Mouse (Mus musculus): ENCODE measurements around the gene Olfml2b. TPM values are rescaled to one million over a fixed set of nuclear protein-coding genes. Genes with fewer than 3 reads are reported as not detected.

Olfml2b gene
- polyA plus RNA-seq, 1 experiment from 2014 or later, result 4.5 TPM

DNA sequence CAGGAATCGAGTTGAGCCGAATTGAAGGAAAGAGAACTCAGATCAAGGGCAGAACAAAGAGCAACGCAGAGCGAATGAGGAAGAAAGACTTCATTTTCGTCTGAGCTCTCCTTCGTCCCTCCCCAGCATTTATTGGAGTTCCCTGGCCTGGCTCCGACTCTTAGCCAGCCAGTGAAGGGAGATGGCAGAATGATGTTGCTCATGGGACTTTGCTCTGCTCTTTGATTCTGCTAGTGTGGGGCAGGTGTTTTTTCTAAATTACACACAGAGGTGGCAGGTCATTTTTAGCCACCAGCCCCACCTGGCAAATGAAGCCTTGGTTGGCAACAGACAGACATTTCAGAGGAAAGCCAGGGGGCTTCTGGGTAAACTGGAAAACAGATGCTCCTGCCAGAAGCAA lies 5.4 kb upstream of the Olfml2b start:
- no peaks in the 10 kb centered on the region for H3K36me3 ChIP-seq (ENCODE audit: control insufficient read depth, insufficient read depth, low read length)
- DNase-seq (ENCODE audit: low spot score), result no peak
- H3K4me2 ChIP-seq (replicated peaks; ENCODE audit: low read depth, low read length), result no peak overlapping the region
- H3K27me3 ChIP-seq (ENCODE audit: control insufficient read depth, insufficient read depth, low read length), result no peaks in the 10 kb centered on the region
- no peak for ATAC-seq (ENCODE audit: low FRiP score)
- H3K9me3 ChIP-seq (ENCODE audit: control insufficient read depth, low read length), result no peaks in the 10 kb centered on the region
- H3K27ac ChIP-seq (ENCODE audit: low read depth, low read length), result no peak overlapping the region
- H3K4me3 ChIP-seq (ENCODE audit: low read depth, low read length), result no peak overlapping the region
- H3K4me1 ChIP-seq (replicated peaks; ENCODE audit: control insufficient read depth, insufficient read depth, low read length), result no peaks in the 10 kb centered on the region
- 86% methylated on average over 7 of the region's 7 CpGs for WGBS
- H3K9ac ChIP-seq (ENCODE audit: low read depth, low read length), result no peak overlapping the region

DNA sequence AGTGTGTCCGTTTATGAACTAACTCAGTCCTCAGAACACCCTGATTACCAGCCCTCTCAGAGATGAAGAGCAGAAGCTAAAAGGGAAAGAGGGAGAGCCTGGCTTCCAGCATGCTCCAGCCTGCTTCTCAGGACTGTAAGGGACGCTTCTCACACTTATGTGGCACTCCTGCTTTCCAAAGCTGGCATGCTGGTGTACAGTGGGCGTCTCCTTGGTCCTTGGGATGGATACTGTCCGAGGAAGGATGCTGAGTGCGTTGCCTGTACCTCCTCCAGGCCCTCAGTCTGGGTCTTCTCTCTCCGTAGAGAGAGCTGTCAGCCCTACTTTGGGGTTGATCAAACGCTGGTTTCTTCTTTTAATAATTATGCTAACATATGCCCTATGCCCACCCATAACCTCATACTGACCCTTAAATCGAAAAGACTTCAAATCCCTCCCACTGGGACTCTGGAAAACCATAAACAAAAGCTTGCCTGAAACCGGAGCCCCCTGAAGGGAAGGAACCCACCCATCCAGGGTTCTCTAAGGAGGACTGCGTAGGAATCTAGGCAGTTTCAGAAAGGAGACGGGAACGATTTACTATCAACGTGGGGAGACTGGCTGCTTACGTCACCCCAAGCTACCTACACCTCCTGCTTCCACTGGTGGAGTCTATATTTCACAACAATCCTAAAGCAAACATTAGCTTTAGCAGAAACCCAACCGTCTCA lies 1.7 kb downstream of the Olfml2b start:
- Histone ChIP-seq H3K9ac (ENCODE audit: low read depth, low read length) (no peak overlapping the region), H3K4me3 (ENCODE audit: low read depth, low read length) (no peak overlapping the region), H3K9me3 (ENCODE audit: control insufficient read depth, low read length) (no peaks in the 10 kb centered on the region), H3K27me3 (ENCODE audit: control insufficient read depth, insufficient read depth, low read length) (no peaks in the 10 kb centered on the region; the same call in 1 of the 2 replicates), H3K4me1 (replicated peaks; ENCODE audit: control insufficient read depth, insufficient read depth, low read length) (no peaks in the 10 kb centered on the region), H3K4me2 (replicated peaks; ENCODE audit: low read depth, low read length) (0 out of 2 replicates have a peak overlapping the region, but pooled peaks have one; percentile 13), H3K36me3 (ENCODE audit: control insufficient read depth, insufficient read depth, low read length) (no peaks in the 10 kb centered on the region), H3K27ac (ENCODE audit: low read depth, low read length) (no peak overlapping the region)
- WGBS, result 59% methylated on average over 15 of the region's 15 CpGs
- ATAC-seq (ENCODE audit: low FRiP score) (no peak), DNase-seq (ENCODE audit: low spot score) (no peak)

DNA sequence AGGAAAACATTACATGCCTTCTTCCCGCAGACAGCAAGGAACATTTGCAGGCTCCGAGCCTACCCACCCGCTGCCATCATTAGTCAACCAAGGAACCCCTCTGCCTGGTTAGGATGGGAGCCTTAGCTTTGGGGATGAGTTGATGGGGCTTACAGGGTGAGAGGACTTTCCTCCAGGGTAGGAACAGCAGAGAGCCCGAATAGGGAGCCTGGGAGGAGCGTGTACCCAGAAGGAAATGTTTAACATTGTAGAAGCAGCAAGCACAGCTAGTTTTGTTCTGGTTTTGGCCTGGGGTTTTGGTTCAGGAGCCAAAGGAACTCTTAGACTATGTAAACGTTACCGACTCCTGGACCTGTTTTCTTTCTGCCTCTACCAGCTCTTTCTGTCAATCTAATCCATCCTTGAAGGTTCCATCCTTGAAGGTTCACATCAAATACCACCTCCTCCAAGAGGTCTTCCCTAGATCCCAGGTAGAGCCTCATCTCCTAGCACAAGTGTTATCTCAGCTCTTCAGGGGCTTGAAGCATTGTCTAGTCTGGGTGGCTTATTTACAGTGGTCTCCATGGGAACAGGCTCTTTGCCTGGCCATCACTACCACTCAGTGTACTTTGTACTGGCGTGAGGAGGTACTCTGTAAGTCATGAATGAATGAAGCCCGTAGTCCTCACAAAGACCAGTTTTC lies 2.4 kb downstream of the Olfml2b start:
- no peak for DNase-seq (ENCODE audit: low spot score)
- Histone ChIP-seq H3K9me3 (ENCODE audit: control insufficient read depth, low read length) (no peaks in the 10 kb centered on the region), H3K36me3 (ENCODE audit: control insufficient read depth, insufficient read depth, low read length) (no peaks in the 10 kb centered on the region), H3K27ac (ENCODE audit: low read depth, low read length) (no peak overlapping the region), H3K4me2 (replicated peaks; ENCODE audit: low read depth, low read length) (0 out of 2 replicates have a peak overlapping the region, but pooled peaks have one; percentile 13), H3K4me1 (replicated peaks; ENCODE audit: control insufficient read depth, insufficient read depth, low read length) (no peaks in the 10 kb centered on the region), H3K27me3 (ENCODE audit: control insufficient read depth, insufficient read depth, low read length) (no peaks in the 10 kb centered on the region; the same call in 1 of the 2 replicates), H3K9ac (ENCODE audit: low read depth, low read length) (no peak overlapping the region), H3K4me3 (ENCODE audit: low read depth, low read length) (no peak overlapping the region)
- WGBS, result 80% methylated on average over 9 of the region's 9 CpGs
- ATAC-seq (ENCODE audit: low FRiP score), result no peak

DNA sequence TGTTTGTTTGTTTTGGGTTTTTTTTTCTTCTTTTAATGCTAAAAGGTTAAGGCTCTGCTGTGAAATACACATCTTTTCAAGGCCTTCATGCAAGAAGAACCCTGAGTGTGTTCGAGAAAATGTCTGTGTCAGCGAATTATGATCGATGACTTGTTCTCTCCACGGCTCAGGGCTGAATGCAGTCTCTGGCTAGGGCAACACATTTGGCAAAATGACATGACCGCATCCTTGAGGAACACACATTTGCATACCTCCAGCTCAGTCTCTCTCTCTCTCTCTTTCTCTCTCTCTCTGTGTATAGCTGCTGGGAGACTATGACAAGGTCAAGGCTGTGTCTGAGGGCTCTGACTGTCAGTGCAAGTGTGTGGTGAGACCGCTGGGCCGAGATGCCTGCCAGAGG lies 3.0 kb downstream of the Olfml2b start:
- no peaks in the 10 kb centered on the region; the same call in 1 of the 2 replicates for H3K27me3 ChIP-seq (ENCODE audit: control insufficient read depth, insufficient read depth, low read length)
- no peak overlapping the region for H3K27ac ChIP-seq (ENCODE audit: low read depth, low read length)
- no peak for ATAC-seq (ENCODE audit: low FRiP score)
- H3K4me2 ChIP-seq (replicated peaks; ENCODE audit: low read depth, low read length), result no peak overlapping the region
- no peaks in the 10 kb centered on the region for H3K36me3 ChIP-seq (ENCODE audit: control insufficient read depth, insufficient read depth, low read length)
- no peaks in the 10 kb centered on the region for H3K4me1 ChIP-seq (replicated peaks; ENCODE audit: control insufficient read depth, insufficient read depth, low read length)
- no peak overlapping the region for H3K9ac ChIP-seq (ENCODE audit: low read depth, low read length)
- H3K4me3 ChIP-seq (ENCODE audit: low read depth, low read length), result no peak overlapping the region
- DNase-seq (ENCODE audit: low spot score), result no peak
- WGBS, result 89% methylated on average over 7 of the region's 7 CpGs
- H3K9me3 ChIP-seq (ENCODE audit: control insufficient read depth, low read length), result no peaks in the 10 kb centered on the region

DNA sequence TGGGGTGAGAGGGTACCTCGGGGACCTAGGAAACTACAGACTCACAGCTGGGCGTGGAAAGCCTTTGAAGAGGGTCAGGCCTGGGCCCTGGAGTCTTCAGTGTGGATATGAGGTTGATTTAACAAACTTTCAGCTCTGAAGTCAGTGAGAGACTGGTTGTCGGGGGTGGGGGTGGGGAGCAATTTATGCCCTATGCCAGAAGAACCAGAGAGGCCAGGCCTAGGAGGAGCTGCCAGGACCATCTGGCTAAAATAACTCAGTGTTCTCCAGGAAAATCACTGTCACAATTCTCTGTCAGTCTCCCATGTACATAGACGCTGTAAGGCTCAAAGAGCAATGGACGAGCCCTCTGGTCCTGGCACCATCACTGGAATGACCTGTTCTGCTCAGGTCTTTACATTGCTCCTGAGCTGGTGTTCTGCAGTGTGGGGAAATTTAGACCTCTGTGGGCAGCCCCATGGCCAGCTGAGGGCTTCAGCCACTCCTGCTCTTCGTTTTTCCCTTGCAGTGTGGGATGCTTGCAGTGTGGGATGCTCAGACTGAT lies 3.7 kb downstream of the Olfml2b start:
- no peak overlapping the region for H3K4me3 ChIP-seq (ENCODE audit: low read depth, low read length)
- no peaks in the 10 kb centered on the region for H3K9me3 ChIP-seq (ENCODE audit: control insufficient read depth, low read length)
- no peak overlapping the region for H3K9ac ChIP-seq (ENCODE audit: low read depth, low read length)
- DNase-seq (ENCODE audit: low spot score) (no peak), ATAC-seq (ENCODE audit: low FRiP score) (no peak)
- H3K27me3 ChIP-seq (ENCODE audit: control insufficient read depth, insufficient read depth, low read length), result no peaks in the 10 kb centered on the region; the same call in 1 of the 2 replicates
- no peaks in the 10 kb centered on the region for H3K36me3 ChIP-seq (ENCODE audit: control insufficient read depth, insufficient read depth, low read length)
- WGBS, result 86% methylated on average over 6 of the region's 6 CpGs
- H3K27ac ChIP-seq (ENCODE audit: low read depth, low read length), result no peak overlapping the region
- H3K4me2 ChIP-seq (replicated peaks; ENCODE audit: low read depth, low read length), result no peak overlapping the region
- H3K4me1 ChIP-seq (replicated peaks; ENCODE audit: control insufficient read depth, insufficient read depth, low read length), result no peaks in the 10 kb centered on the region

DNA sequence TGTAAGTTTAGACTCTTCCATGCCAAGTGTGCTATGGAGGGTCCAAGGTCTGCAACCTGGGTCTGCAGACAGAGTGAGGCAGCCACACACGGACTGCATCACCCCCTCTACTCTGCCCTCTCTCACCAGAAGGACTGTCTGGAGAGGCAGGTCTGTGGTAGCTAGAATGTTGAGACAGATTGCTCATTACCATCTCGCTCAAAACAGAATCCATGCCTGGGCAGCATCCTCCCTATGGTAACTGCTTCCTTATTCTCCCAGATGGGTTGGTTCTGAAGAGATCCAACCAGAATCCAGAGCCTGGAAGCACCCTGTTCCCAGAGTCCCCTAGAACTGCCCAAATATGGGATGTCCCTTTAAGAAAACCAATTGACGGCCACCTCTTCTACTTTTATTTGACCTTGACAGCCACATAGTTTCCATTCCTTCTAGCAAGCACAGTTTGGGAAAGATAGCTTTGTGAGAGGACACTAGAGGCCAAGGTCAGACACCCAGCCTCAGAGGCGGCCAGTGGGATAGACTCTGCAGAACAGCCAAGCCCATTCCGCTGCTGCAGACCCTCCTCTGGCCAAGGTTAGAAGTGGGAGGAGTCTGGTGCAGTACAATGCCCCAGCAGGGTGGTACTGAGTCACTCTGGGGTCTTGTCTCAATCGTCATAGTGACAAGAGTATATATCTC lies 6.9 kb downstream of the Olfml2b start:
- no peaks in the 10 kb centered on the region for H3K36me3 ChIP-seq (ENCODE audit: control insufficient read depth, insufficient read depth, low read length)
- no peak overlapping the region for H3K4me2 ChIP-seq (replicated peaks; ENCODE audit: low read depth, low read length)
- no peak overlapping the region for H3K4me3 ChIP-seq (ENCODE audit: low read depth, low read length)
- no peaks in the 10 kb centered on the region for H3K27me3 ChIP-seq (ENCODE audit: control insufficient read depth, insufficient read depth, low read length)
- WGBS, result 58% methylated on average over 6 of the region's 6 CpGs
- DNase-seq (ENCODE audit: low spot score), result no peak
- no peak overlapping the region for H3K27ac ChIP-seq (ENCODE audit: low read depth, low read length)
- no peaks in the 10 kb centered on the region for H3K9me3 ChIP-seq (ENCODE audit: control insufficient read depth, low read length)
- H3K9ac ChIP-seq (ENCODE audit: low read depth, low read length), result no peak overlapping the region
- no peaks in the 10 kb centered on the region for H3K4me1 ChIP-seq (replicated peaks; ENCODE audit: control insufficient read depth, insufficient read depth, low read length)
- no peak for ATAC-seq (ENCODE audit: low FRiP score)

DNA sequence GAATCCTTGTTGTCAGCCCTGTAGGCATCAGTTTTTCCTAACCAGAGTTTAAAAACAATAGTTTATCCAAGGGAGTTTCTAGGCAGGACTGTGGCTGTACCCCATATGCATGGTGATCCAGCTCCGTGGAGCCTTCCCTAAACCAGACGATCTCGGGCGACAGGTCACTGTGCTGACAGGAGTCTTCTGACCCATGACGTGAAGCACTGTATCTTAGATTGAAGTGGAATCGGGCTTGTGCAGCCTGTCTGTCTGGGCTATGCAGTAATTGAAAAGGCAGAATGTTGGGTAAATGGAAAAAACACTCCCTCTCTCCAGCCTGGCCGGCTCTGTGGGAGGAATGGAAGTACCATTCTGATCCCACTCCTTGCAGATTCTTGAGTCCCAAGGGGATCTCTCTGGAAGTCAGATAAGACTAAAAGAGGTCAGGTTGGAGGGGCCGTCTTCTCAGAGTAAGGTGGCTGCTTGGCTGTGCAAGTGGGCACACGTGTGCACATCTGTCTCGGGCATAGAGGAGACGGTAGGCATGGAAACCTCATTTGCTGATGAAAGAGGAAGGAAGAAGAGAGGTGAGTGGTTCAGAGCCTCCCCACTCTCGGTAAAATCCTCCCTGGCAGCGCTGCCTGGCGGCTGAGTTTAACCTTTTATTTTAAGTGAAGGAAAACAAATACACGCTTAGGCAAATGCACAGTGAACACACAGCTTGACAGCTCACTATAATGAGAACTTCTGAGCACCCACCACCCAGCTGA lies 7.8 kb downstream of the Olfml2b start:
- no peaks in the 10 kb centered on the region; the same call in 1 of the 2 replicates for H3K4me1 ChIP-seq (replicated peaks; ENCODE audit: control insufficient read depth, insufficient read depth, low read length)
- no peak overlapping the region for H3K4me3 ChIP-seq (ENCODE audit: low read depth, low read length)
- H3K9me3 ChIP-seq (ENCODE audit: control insufficient read depth, low read length), result no peaks in the 10 kb centered on the region
- DNase-seq (ENCODE audit: low spot score) (no peak), ATAC-seq (ENCODE audit: low FRiP score) (no peak)
- no peaks in the 10 kb centered on the region for H3K27me3 ChIP-seq (ENCODE audit: control insufficient read depth, insufficient read depth, low read length)
- no peaks in the 10 kb centered on the region for H3K36me3 ChIP-seq (ENCODE audit: control insufficient read depth, insufficient read depth, low read length)
- 79% methylated on average over 15 of the region's 15 CpGs for WGBS
- no peak overlapping the region for H3K9ac ChIP-seq (ENCODE audit: low read depth, low read length)
- H3K27ac ChIP-seq (ENCODE audit: low read depth, low read length), result no peak overlapping the region
- H3K4me2 ChIP-seq (replicated peaks; ENCODE audit: low read depth, low read length), result no peak overlapping the region

DNA sequence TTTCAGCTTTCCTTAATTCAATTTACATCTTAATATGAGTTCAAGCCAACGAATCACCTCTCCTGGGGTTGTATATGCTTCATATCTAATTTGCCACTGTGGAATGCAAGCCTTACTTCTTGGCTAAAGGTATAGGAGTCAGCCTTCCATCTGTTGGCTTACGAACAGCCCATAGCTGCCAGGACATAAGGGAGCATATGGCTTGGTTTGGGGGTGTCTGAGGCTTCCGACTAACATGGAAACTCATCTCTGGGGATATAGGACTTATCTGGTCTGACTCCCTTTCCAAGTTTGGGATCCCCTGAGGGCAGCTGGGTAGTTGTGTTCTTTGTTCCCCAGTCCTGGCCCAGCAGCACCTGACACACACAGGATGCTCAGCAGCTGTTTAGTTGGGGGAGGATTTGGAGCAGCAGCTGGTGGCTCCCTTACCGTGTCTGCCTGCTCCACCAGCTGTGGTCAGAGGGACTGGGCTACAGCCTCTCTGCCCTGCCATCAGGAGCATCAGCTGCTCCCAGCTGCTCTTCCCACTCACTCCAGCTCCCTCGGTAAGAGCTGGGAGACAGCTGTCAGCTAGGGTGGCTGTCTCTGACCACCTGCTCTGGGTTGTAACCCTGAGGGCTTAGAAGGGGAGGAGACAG lies 11.1 kb downstream of the Olfml2b start:
- DNase-seq (ENCODE audit: low spot score), result peak; percentile 47
- H3K4me1 ChIP-seq (replicated peaks; ENCODE audit: control insufficient read depth, insufficient read depth, low read length), result no peaks in the 10 kb centered on the region; the same call in 1 of the 2 replicates
- H3K9ac ChIP-seq (ENCODE audit: low read depth, low read length), result no peak overlapping the region
- H3K4me2 ChIP-seq (replicated peaks; ENCODE audit: low read depth, low read length), result no peak overlapping the region
- H3K36me3 ChIP-seq (ENCODE audit: control insufficient read depth, insufficient read depth, low read length), result no peaks in the 10 kb centered on the region
- H3K27me3 ChIP-seq (ENCODE audit: control insufficient read depth, insufficient read depth, low read length), result no peaks in the 10 kb centered on the region
- peak; percentile 69 for ATAC-seq (ENCODE audit: low FRiP score)
- no peaks in the 10 kb centered on the region for H3K9me3 ChIP-seq (ENCODE audit: control insufficient read depth, low read length)
- H3K4me3 ChIP-seq (ENCODE audit: low read depth, low read length), result no peak overlapping the region
- 69% methylated on average over 5 of the region's 5 CpGs for whole genome bisulfite sequencing
- H3K27ac ChIP-seq (ENCODE audit: low read depth, low read length), result 0 out of 2 replicates have a peak overlapping the region, but pooled peaks have one; percentile 27
